Mouse (Mus musculus) embryonic facial prominence, embryonic 11.5 days (tissue): Measurements from ENCODE around the gene 1700025F22Rik. TPM values are rescaled to one million over a fixed set of nuclear protein-coding genes. Genes with fewer than 3 reads are reported as not detected.
"Not testable (repeated sequence)": the region's sequence is repeated elsewhere in the genome, so short reads cannot be mapped to it uniquely, and the experiment has no call there.

Experiments
- ATAC-seq: fragments of 200-750 bp; cut with Nextera tagmentation; replicated peaks from 2 replicates; pipeline ENCODE4 v1.8.0; 2017; ENCODE audit warnings: low read depth; ENCODE audit not compliant: insufficient number of reproducible peaks, low FRiP score, low TSS enrichment
- DNase-seq: peaks from one replicate; pipeline ENCODE4 v3.0.0-alpha.2; 2015; ENCODE audit warnings: low spot score
- H3K27ac ChIP-seq: fragments of 300-500 bp; sonication (generic); replicated peaks from 2 replicates; pipeline ENCODE4 v1.5.1; 2014; ENCODE audit warnings: mild to moderate bottlenecking, low read depth, low read length, control low read depth
- H3K27me3 ChIP-seq: fragments of 300-500 bp; sonication (generic); 2 replicates; pipeline ENCODE4 v1.6.1; 2014; ENCODE audit warnings: mild to moderate bottlenecking, low read length, moderate library complexity, mixed read lengths; ENCODE audit not compliant: control insufficient read depth, insufficient read depth
- H3K36me3 ChIP-seq: fragments of 300-500 bp; sonication (generic); replicated peaks from 2 replicates; pipeline ENCODE4 v1.6.1; 2014; ENCODE audit warnings: low read depth, mild to moderate bottlenecking, low read length, moderate library complexity, mixed read lengths; ENCODE audit not compliant: control insufficient read depth, insufficient read depth
- H3K4me1 ChIP-seq: fragments of 300-500 bp; sonication (generic); 2 replicates; pipeline ENCODE4 v1.6.1; 2014; ENCODE audit warnings: low read length, mixed read lengths; ENCODE audit not compliant: control insufficient read depth, insufficient read depth
- H3K4me2 ChIP-seq: fragments of 300-500 bp; sonication (generic); 2 replicates; pipeline ENCODE4 v1.6.1; 2014; ENCODE audit warnings: low read depth, mild to moderate bottlenecking, control low read depth, low read length, moderate library complexity
- H3K4me3 ChIP-seq: fragments of 300-500 bp; sonication (generic); 2 replicates; pipeline ENCODE4 v1.5.1; 2014; ENCODE audit warnings: low read depth, low read length, control low read depth
- H3K9ac ChIP-seq: fragments of 300-500 bp; sonication (generic); replicated peaks from 2 replicates; pipeline ENCODE4 v1.6.1; 2014; ENCODE audit warnings: mild to moderate bottlenecking, control low read depth, low read length
- H3K9me3 ChIP-seq: fragments of 300-500 bp; sonication (generic); replicated peaks from 2 replicates; pipeline ENCODE4 v1.6.1; 2016; ENCODE audit warnings: mild to moderate bottlenecking, low read length, inconsistent platforms, mixed read lengths; ENCODE audit not compliant: control insufficient read depth
- WGBS: fragments of 180-500 bp; shearing (Covaris S2); extraction: QIAGEN DNeasy Blood & Tissue Kit; methylation state at CpG from one replicate; pipeline ENCODE4 v1.1.7; 2014; 5-methylcytosine and 5-hydroxymethylcytosine counted together
- polyA plus RNA-seq: library from polyadenylated mRNA; unstranded; fragments of >200 nt; fragmentation: Nextera tagmentation; extraction: Ambion mirVana; gene quantifications from 2 replicates; pipeline ENCODE4 v1.2.1, GENCODE M21; 2014

Gene 1700025F22Rik
- polyA plus RNA-seq, result not detected in 2 replicates

DNA sequence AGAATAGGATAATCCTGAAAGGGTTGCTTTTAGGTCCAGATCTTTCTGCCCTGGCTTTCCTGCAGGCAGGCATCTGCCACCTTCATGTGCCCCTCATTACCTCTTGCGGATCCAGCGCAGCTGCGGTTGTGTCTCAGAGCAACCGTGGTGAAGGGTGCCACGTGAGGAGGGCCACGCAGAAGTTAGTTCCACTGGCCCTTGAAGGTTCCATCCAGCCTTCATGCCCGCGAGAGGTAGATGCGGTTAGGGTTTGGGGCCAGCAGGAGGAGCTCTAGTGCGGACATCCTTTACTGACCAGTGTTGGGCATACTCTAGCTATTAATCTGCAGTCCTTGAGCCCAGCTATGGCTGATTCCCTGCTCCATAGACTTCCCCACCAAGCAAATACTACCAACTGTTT lies at the start of gene 1700025F22Rik:
TSS of gene 1700025F22Rik (minus strand) at position 149 of the 400 bp plus-strand sequence.
- no peak within 1 kb of the TSS for H3K27ac ChIP-seq
- no peak within 1 kb of the TSS for H3K4me2 ChIP-seq
- no peaks in the 10 kb centered on the region for H3K36me3 ChIP-seq
- H3K9ac ChIP-seq, result no peak within 1 kb of the TSS
- 28% methylated on average over 10 of the region's 10 CpGs for WGBS
- no peaks in the 10 kb centered on the region for H3K4me1 ChIP-seq
- no peaks in the 10 kb centered on the region for H3K27me3 ChIP-seq
- no peaks in the 10 kb centered on the region for H3K9me3 ChIP-seq
- H3K4me3 ChIP-seq, result no peak within 1 kb of the TSS
- DNase-seq (no peak), ATAC-seq (no peak)

DNA sequence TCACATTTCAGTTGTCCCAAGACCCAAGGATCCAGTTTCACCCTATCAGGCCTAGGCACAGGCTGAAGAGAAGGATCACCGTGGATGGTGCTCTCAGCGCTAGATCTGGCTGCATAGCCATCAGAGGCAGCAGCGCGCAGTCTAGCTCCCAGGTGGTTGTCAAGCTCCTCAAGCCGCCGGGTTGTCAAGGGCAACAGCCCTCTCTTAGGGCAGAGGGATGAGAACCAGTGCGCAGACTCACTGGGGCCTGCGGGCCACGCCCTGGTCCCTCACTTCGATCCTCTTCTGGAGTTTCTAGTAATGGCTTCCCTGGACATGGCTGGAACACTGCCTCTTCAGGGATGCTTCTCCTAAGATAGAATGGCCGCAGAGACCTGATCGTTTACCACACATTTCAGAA lies 31.4 kb upstream of the 1700025F22Rik start, which contains the start of gene Ms4a13:
TSS of gene Ms4a13 (minus strand) at position 192 of the 400 bp plus-strand sequence.
- Histone ChIP-seq H3K9ac (no peak within 1 kb of the TSS), H3K27ac (no peak within 1 kb of the TSS), H3K4me2 (no peak within 1 kb of the TSS), H3K36me3 (no peaks in the 10 kb centered on the region), H3K4me1 (no peaks in the 10 kb centered on the region), H3K9me3 (no peaks in the 10 kb centered on the region), H3K4me3 (no peak within 1 kb of the TSS), H3K27me3 (no peaks in the 10 kb centered on the region)
- ATAC-seq (no peak), DNase-seq (no peak)
- 63% methylated on average over 12 of the region's 12 CpGs for WGBS

DNA sequence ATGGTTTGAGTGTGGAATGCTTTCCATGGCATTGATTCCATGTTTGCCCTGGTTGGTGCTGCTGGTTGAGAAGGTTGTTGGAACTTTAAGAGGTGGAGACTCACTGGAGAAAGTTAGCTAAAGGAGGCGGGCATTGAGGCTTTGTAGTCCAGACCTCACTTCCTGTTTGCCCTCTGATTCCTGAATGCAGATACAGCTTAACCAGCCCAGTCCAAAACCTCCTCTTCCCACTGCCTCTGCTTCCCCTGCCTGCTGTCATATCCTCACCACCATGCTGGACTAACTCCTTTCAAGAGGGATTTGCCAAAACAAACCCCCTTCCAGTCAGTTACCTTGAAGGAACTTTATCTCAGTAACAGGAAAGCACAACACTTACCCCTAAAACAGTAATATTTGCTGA lies 27.4 kb upstream of the 1700025F22Rik start:
- Histone ChIP-seq H3K4me3 (no peak overlapping the region), H3K9ac (no peak overlapping the region), H3K4me2 (no peak overlapping the region), H3K36me3 (no peaks in the 10 kb centered on the region), H3K4me1 (no peaks in the 10 kb centered on the region), H3K27me3 (no peaks in the 10 kb centered on the region), H3K9me3 (no peaks in the 10 kb centered on the region), H3K27ac (no peak overlapping the region)
- ATAC-seq (no peak), DNase-seq (no peak)
- WGBS, result 76% methylated on average over 1 of the region's 1 CpGs

DNA sequence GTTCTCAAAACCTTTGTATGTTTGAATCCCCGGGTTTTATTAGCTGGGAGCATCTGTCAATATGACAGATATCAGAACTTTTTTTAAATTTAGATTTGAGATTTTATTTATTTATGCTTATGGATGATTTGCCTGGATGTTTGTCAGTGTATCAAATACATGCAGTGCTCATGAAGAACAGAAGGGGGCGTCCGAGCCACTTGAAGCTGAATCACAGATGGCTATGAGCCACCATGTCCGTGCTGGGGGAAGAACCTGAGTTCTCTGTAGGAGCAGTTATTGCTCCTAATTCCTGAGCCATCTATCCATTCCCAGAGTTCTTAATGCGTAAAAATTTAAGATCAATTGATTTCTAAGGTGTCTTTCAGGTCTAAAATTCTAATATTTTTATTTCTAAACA lies 19.0 kb upstream of the 1700025F22Rik start:
- Histone ChIP-seq H3K9me3 (no peaks in the 10 kb centered on the region), H3K4me2 (no peak overlapping the region), H3K4me3 (no peak overlapping the region), H3K36me3 (no peaks in the 10 kb centered on the region), H3K27ac (no peak overlapping the region), H3K27me3 (no peaks in the 10 kb centered on the region), H3K4me1 (no peaks in the 10 kb centered on the region), H3K9ac (no peak overlapping the region)
- no peak for ATAC-seq
- peak; percentile 10 for DNase-seq
- WGBS, result 15% methylated on average over 5 of the region's 5 CpGs

DNA sequence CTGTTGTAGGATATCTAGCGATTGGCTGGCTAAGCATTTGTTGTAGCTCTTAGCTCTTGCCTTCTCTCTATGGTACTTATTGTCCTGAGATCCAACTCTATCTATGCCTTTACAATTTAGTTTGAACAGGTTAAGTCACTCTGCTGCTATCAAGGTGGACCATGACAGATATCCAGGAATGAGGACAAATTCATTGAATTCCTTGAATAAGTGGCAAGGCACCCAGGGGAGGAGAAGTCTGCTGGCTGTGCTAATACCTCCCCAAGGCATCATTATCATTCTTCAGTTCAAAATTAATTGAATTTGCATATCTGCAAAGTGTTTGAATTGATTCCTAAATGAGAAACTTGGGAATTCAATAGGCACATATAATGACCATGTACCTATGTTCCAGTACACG lies 12.3 kb upstream of the 1700025F22Rik start:
- WGBS, result 64% methylated on average over 2 of the region's 2 CpGs
- DNase-seq (no peak), ATAC-seq (no peak)
- H3K9ac ChIP-seq, result no peak overlapping the region
- no peaks in the 10 kb centered on the region for H3K4me1 ChIP-seq
- H3K27me3 ChIP-seq, result no peaks in the 10 kb centered on the region
- H3K4me3 ChIP-seq, result no peak overlapping the region
- H3K9me3 ChIP-seq, result no peaks in the 10 kb centered on the region
- H3K36me3 ChIP-seq, result no peaks in the 10 kb centered on the region
- no peak overlapping the region for H3K4me2 ChIP-seq
- H3K27ac ChIP-seq, result no peak overlapping the region

DNA sequence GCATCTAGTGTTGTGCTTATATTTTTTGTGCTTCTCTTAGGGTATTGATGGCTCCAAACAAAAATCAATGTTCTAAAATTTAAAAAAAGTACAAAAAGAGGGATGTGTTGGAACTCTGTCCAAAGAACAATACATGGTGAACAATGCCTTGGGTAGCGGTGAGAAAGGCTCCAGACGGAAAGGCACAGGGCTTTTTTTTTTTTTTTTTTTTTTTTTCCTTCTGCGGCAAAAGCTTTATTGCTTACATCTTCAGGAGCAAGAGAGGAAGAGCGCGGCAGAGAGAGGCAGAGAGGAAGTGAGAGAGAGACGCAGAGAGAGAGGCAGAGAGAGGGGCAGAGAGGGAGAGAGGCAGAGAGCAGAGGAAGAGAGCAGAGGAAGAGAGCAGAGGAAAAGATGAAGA lies 7.2 kb downstream of the 1700025F22Rik start:
- H3K4me1 ChIP-seq, H3K9ac ChIP-seq, H3K27me3 ChIP-seq, H3K4me3 ChIP-seq, H3K9me3 ChIP-seq, ATAC-seq, H3K36me3 ChIP-seq, DNase-seq, H3K4me2 ChIP-seq, H3K27ac ChIP-seq: not testable (repeated sequence)
- 86% methylated on average over 6 of the region's 6 CpGs for WGBS

DNA sequence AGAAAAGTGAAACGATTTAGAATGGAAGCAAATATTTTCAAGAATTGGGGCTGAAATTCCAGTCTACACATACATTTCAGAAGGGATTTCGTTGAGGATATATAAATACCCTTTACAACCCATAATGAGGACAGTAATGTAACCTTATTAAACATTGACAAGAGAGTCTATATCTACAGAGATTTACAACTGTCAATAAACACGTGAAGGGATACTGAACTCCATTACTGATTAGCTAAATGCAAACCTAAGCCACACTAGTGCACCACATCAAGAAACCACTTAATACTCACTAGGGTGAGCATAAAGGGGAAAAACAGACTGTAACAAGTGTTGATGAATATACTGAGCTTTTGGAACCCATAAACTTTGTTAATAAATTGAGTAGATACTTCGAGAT lies 29.8 kb downstream of the 1700025F22Rik start:
- Histone ChIP-seq H3K4me1 (no peaks in the 10 kb centered on the region), H3K9ac (no peak overlapping the region), H3K27me3 (no peaks in the 10 kb centered on the region), H3K27ac (no peak overlapping the region), H3K4me2 (no peak overlapping the region), H3K9me3 (no peaks in the 10 kb centered on the region), H3K36me3 (no peaks in the 10 kb centered on the region), H3K4me3 (no peak overlapping the region)
- DNase-seq (no peak), ATAC-seq (no peak)
- WGBS, result 72% methylated on average over 4 of the region's 4 CpGs

DNA sequence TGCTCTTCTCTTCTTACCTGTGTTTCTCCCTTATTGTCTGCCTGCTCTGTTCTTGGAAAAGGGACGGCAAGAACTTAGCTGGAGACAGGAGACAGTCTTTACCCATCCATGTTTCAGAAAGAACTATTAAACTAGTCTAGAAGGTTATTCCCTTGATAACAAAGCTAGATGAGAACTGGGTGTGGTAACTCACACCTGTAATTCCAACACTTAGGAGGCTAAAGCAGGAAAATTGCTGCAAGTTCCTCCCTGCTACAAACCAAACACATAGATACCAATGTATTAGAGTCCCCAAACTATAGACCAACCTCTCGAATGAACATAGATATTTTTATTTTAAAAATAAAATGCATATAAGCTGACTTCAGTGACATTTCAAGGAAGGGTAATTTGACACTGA lies 30.3 kb downstream of the 1700025F22Rik start:
- Histone ChIP-seq H3K27ac (no peak overlapping the region), H3K4me2 (no peak overlapping the region), H3K4me3 (no peak overlapping the region), H3K27me3 (no peaks in the 10 kb centered on the region), H3K9ac (no peak overlapping the region), H3K9me3 (no peaks in the 10 kb centered on the region), H3K4me1 (no peaks in the 10 kb centered on the region), H3K36me3 (no peaks in the 10 kb centered on the region)
- no peak for ATAC-seq
- DNase-seq, result no peak
- 85% methylated on average over 2 of the region's 2 CpGs for WGBS
